Mouse (Mus musculus): ENCODE measurements at regions not wholly inside any gene's neighbourhood (a gene's known extent, or its start where the extent isn't known, plus 50 kb on each side); places are given as distances from the start of the nearest gene placed in this dataset.

DNA sequence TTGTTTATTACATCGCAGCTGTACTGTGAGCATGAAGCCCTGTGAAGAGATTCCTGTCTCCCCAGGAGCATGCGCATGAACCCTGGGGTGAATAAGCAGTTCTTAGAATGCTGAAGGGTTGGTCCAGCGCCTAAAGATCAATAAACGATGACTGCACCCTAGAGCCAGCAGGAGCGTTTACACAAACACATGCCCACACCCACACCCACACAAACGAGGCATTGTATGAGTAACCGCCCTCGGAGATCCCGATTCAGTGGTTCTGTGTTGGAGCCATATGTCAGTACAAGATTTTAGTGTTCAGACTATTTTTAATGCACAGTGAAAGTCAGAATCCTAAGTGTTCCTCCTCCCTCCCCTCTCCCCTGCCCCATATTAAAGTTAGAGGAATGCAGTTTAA lies 57.3 kb downstream of the Edn1 start:
- 83% methylated on average over 9 of the region's 9 CpGs for WGBS
- no peak for TF ChIP-seq POLR2A (IDR thresholded peaks at IDR 0.05; ENCODE audit: borderline replicate concordance, control insufficient read depth, low read depth, low read length)
- no peak for TF ChIP-seq CTCF (IDR thresholded peaks at IDR 0.05; ENCODE audit: control insufficient read depth, insufficient read depth, low read length)
- no peak overlapping the region for H3K27ac ChIP-seq (ENCODE audit: control insufficient read depth, insufficient read depth, low read depth, low read length, poor library complexity)

DNA sequence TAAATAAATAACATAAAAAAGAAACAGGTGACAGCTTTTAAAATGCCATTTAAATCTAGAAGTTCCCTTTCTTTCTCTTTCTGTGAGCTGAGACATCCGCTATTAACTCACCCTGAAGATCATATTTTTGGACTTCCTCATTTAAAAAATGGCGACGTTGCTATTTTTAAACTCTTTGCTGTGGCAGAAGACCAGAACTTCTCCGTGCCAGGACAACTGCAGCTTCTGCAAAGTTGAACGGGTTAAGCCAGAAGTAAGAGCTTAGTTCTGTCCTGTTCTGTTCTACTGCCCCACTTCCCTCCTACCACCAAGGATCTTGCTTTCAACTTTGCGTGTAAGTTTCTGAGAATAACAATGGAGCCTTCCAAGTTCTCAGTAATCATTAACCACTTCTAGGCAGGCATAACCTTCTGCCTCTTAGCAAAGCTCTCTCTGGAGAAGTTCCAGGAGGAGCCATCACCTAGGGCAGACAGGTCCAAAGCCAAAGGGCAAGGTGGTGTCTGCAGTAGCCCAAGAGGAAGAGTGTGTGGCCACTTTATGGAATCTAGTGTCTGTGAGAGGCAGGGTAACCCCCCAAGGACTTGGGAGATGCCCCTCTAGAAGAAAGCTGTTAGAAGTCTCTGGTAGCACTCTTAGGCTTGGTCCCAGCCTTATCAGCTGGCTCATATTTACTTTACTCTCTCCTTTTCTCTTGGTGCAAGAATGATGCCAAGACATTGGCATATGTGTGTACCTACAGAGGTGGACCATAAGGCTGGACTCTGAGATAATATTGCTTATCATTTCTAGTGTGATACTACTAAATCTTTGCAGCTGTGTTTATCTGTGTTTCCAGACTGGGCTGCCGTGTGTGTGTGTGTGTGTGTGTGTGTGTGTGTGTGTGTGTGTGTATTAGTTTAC lies 66.6 kb downstream of the Edn1 start:
- H3K4me1 ChIP-seq (ENCODE audit: control insufficient read depth, insufficient read depth, low read length), result peaks cover 3% of the 10 kb centered on the region
- no peak overlapping the region for H3K4me3 ChIP-seq (replicated peaks; ENCODE audit: control insufficient read depth, low read depth, low read length)
- H3K27ac ChIP-seq (ENCODE audit: control insufficient read depth, insufficient read depth, low read depth, low read length, poor library complexity), result peak overlapping the region; percentile 2; the same call in 1 of the 2 replicates
- no peak for TF ChIP-seq CTCF (IDR thresholded peaks at IDR 0.05; ENCODE audit: control insufficient read depth, insufficient read depth, low read length)
- no peak for TF ChIP-seq POLR2A (IDR thresholded peaks at IDR 0.05; ENCODE audit: borderline replicate concordance, control insufficient read depth, low read depth, low read length)
- WGBS, result 10% methylated on average over 7 of the region's 7 CpGs

More for the DNA sequence above, 57.3 kb downstream of the Edn1 start:
- Histone ChIP-seq H3K4me3 (replicated peaks; ENCODE audit: control insufficient read depth, low read depth, low read length) (no peak overlapping the region), H3K4me1 (ENCODE audit: control insufficient read depth, insufficient read depth, low read length) (no peaks in the 10 kb centered on the region)

DNA sequence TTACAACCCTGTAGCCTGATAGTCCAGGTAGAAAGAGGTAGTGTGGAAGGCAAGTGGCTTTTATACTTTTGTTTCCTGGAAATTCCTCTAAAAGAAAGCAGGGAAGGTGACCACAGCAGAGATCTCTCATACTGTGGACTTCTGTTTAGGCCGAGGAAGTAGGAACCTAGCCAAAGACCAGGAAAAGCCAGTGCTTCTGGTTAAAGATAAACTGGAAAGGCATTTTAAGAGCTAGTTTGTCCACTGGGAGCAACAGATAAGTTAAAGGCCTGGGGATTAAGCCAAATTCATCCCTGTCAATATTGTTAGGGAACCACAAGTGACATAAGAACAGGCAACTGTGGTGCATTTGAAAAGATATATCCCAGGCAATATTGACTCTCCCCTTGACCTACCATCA lies 68.5 kb downstream of the Edn1 start:
- TF ChIP-seq POLR2A (IDR thresholded peaks at IDR 0.05; ENCODE audit: borderline replicate concordance, control insufficient read depth, low read depth, low read length), result no peak
- no peak for TF ChIP-seq CTCF (IDR thresholded peaks at IDR 0.05; ENCODE audit: control insufficient read depth, insufficient read depth, low read length)
- H3K27ac ChIP-seq (ENCODE audit: control insufficient read depth, insufficient read depth, low read depth, low read length, poor library complexity), result no peak overlapping the region
- H3K4me3 ChIP-seq (replicated peaks; ENCODE audit: control insufficient read depth, low read depth, low read length), result no peak overlapping the region
- peaks cover 3% of the 10 kb centered on the region for H3K4me1 ChIP-seq (ENCODE audit: control insufficient read depth, insufficient read depth, low read length)
- WGBS, result 60% methylated on average over 1 of the region's 1 CpGs

DNA sequence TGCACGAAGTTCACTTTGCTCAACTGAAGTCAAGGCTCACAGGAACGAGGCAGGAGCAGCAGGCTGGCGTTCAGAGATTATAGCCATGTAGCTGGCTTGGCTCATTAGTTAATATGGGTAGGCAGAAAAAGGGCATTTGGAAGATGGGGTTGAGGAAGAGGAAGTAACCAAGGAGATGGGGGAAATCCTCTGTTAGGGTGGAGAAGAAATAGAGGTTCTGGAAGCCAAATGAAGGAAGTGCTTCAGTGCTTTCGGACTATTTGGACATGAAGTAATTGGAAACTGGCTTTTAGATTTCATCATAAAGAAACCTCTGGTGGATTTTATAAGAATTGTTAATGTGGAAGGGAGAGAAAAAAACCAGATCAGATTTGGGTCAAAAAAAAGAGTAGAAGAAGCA lies 70.9 kb downstream of the Edn1 start:
- H3K27ac ChIP-seq (ENCODE audit: control insufficient read depth, insufficient read depth, low read depth, low read length, poor library complexity), result no peak overlapping the region
- no peak for TF ChIP-seq POLR2A (IDR thresholded peaks at IDR 0.05; ENCODE audit: borderline replicate concordance, control insufficient read depth, low read depth, low read length)
- TF ChIP-seq CTCF (IDR thresholded peaks at IDR 0.05; ENCODE audit: control insufficient read depth, insufficient read depth, low read length), result no peak
- WGBS, result 57% methylated on average over 4 of the region's 4 CpGs
- no peak overlapping the region for H3K4me3 ChIP-seq (replicated peaks; ENCODE audit: control insufficient read depth, low read depth, low read length)
- peaks cover 3% of the 10 kb centered on the region for H3K4me1 ChIP-seq (ENCODE audit: control insufficient read depth, insufficient read depth, low read length)

DNA sequence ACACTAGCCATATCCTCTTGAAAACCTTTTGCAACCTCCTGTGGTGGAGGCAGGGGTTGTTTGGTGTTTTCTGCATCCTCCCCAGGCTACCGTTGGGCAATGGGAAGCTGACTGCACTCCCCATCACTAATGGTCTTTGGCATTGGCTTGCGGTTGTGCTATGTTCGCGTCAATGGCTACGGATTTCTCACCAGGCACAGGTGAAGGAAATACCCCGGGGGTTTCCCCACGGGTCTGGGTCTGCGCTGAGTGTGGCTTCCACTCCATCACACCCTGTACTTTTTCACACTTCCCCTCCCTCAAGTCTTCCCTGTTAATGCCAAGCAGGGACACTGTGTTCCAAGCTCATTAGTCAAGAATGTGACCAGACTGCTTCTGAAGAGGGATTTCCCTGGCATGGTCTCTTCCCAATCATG lies 72.9 kb downstream of the Edn1 start:
- no peak for TF ChIP-seq CTCF (IDR thresholded peaks at IDR 0.05; ENCODE audit: control insufficient read depth, insufficient read depth, low read length)
- 27% methylated on average over 8 of the region's 8 CpGs for WGBS
- Histone ChIP-seq H3K27ac (ENCODE audit: control insufficient read depth, insufficient read depth, low read depth, low read length, poor library complexity) (no peak overlapping the region), H3K4me1 (ENCODE audit: control insufficient read depth, insufficient read depth, low read length) (peaks cover 3% of the 10 kb centered on the region), H3K4me3 (replicated peaks; ENCODE audit: control insufficient read depth, low read depth, low read length) (no peak overlapping the region)

DNA sequence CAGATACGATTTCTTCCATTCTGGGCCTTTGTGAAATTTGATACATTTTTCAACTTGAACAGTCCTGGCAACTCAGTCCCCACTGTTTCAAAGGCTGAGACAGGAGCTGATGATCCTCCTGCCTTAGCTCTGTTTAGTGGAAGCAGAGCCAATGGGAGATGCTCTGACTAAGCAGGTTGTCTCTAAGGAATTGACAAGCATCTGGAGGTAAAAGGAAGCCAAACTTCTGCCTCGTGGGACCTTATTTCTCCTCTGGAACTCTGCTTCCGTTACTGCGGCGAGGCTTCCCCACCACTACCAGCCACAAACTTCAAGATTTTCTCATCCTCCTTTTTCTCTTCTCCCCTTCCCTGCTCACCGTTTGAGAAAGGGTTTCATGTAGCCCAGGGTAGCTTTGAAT lies 78.4 kb downstream of the Edn1 start:
- 48% methylated on average over 6 of the region's 6 CpGs for WGBS
- Histone ChIP-seq H3K4me3 (replicated peaks; ENCODE audit: control insufficient read depth, low read depth, low read length) (no peak overlapping the region), H3K4me1 (ENCODE audit: control insufficient read depth, insufficient read depth, low read length) (no peaks in the 10 kb centered on the region), H3K27ac (ENCODE audit: control insufficient read depth, insufficient read depth, low read depth, low read length, poor library complexity) (no peak overlapping the region)
- no peak for TF ChIP-seq POLR2A (IDR thresholded peaks at IDR 0.05; ENCODE audit: borderline replicate concordance, control insufficient read depth, low read depth, low read length)
- TF ChIP-seq CTCF (IDR thresholded peaks at IDR 0.05; ENCODE audit: control insufficient read depth, insufficient read depth, low read length), result no peak

DNA sequence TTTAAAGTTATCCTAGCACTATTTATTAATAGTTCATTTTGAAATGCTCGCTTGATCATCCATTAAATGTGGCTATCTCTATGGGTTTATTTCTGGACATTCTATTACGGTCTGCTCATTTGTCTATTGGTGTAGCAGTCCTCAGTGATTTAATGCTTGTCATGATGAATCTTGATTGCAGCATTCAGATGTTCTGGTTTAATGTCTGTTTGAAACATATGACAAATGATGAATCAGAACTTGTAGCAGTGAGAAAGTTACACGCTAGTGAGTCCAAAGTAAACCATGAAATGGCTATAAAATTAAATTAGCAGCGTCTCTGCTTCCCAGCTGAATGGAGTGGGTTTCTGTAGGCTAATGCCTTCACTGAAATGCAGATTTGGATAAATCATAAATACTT lies 81.8 kb downstream of the Edn1 start:
- TF ChIP-seq CTCF (IDR thresholded peaks at IDR 0.05; ENCODE audit: control insufficient read depth, insufficient read depth, low read length), result no peak
- TF ChIP-seq POLR2A (IDR thresholded peaks at IDR 0.05; ENCODE audit: borderline replicate concordance, control insufficient read depth, low read depth, low read length), result no peak
- 78% methylated on average over 4 of the region's 4 CpGs for WGBS
- no peak overlapping the region for H3K4me3 ChIP-seq (replicated peaks; ENCODE audit: control insufficient read depth, low read depth, low read length)

DNA sequence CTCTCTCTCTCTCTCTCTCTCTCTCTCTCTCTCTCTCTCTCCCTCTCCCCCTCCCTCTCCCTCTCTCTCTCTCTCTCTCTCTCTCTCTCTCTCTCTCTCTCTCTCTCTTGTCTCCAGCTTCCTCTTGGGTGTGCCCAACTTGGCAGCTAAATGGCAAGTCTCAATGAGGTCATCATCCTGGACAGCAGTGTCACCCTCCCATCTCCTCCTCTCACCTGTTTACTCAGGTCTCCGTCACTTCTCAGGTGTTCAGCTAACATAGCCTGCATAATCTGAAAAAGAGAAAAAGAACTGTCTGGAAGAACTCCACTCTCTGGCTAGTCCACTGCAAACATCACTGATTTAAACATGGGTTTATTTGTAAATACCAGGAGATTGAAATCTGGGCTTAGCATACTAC lies 89.1 kb downstream of the Edn1 start:
- TF ChIP-seq POLR2A (IDR thresholded peaks at IDR 0.05; ENCODE audit: borderline replicate concordance, control insufficient read depth, low read depth, low read length), result no peak
- no peak for TF ChIP-seq CTCF (IDR thresholded peaks at IDR 0.05; ENCODE audit: control insufficient read depth, insufficient read depth, low read length)
- 86% methylated on average over 1 of the region's 1 CpGs for WGBS

More for the DNA sequence above, 81.8 kb downstream of the Edn1 start:
- Histone ChIP-seq H3K4me1 (ENCODE audit: control insufficient read depth, insufficient read depth, low read length) (no peaks in the 10 kb centered on the region), H3K27ac (ENCODE audit: control insufficient read depth, insufficient read depth, low read depth, low read length, poor library complexity) (no peak overlapping the region)

More for the DNA sequence above, 89.1 kb downstream of the Edn1 start:
- no peak overlapping the region for H3K27ac ChIP-seq (ENCODE audit: control insufficient read depth, insufficient read depth, low read depth, low read length, poor library complexity)
- H3K4me3 ChIP-seq (replicated peaks; ENCODE audit: control insufficient read depth, low read depth, low read length), result no peak overlapping the region
- H3K4me1 ChIP-seq (ENCODE audit: control insufficient read depth, insufficient read depth, low read length), result peaks cover 2% of the 10 kb centered on the region; the same call in 1 of the 2 replicates
